Mouse (Mus musculus): ENCODE measurements around the gene Ppfibp1. TPM values are rescaled to one million over a fixed set of nuclear protein-coding genes. Genes with fewer than 3 reads are reported as not detected.

The Ppfibp1 gene
- total RNA-seq, 2 experiments from 2014 or later = 4.2 to 24.4 TPM

GRCm38 (mm10) chr6:147062694-147063093 is 174.4 kb downstream of the Ppfibp1 start:
- ATAC-seq (replicated peaks; ENCODE audit: low FRiP score, poor library complexity, severe bottlenecking) = no peak

GRCm38 (mm10) chr6:147064226-147064943 is 176.1 kb downstream of the Ppfibp1 start:
- ATAC-seq (replicated peaks; ENCODE audit: low FRiP score, poor library complexity, severe bottlenecking) = no peak

GRCm38 (mm10) chr6:147064944-147065261 is 176.6 kb downstream of the Ppfibp1 start:
- ATAC-seq (replicated peaks; ENCODE audit: low FRiP score, poor library complexity, severe bottlenecking) = no peak

GRCm38 (mm10) chr6:147075808-147076387 is 187.6 kb downstream of the Ppfibp1 start:
- no peak for ATAC-seq (replicated peaks; ENCODE audit: low FRiP score, poor library complexity, severe bottlenecking)

- no peak for ATAC-seq (replicated peaks; ENCODE audit: low FRiP score, poor library complexity, severe bottlenecking)
These were observed 188.6 kb downstream of the Ppfibp1 start for GRCm38 (mm10) chr6:147076878-147077277.

GRCm38 (mm10) chr6:147079919-147080318 is 191.6 kb downstream of the Ppfibp1 start:
- no peak for ATAC-seq (replicated peaks; ENCODE audit: low FRiP score, poor library complexity, severe bottlenecking)

Other genes with a start within 250 kb of the Ppfibp1 start
- 59.4 and 67.9 TPM in 2 replicates for gene Med21, start 245.9 kb upstream of the Ppfibp1 start, total RNA-seq (2015; ENCODE audit: low replicate concordance)
- gene Med21, start 245.9 kb upstream of the Ppfibp1 start, total RNA-seq (2017; ENCODE audit: low replicate concordance) = 55.9 and 96.7 TPM in 2 replicates
- 18.6 and 27.8 TPM in 2 replicates for gene Tm7sf3, start 245.7 kb upstream of the Ppfibp1 start, total RNA-seq (2015; ENCODE audit: low replicate concordance)
- gene Tm7sf3, start 245.7 kb upstream of the Ppfibp1 start, total RNA-seq (2017; ENCODE audit: low replicate concordance) = 33.0 TPM in 2 replicates
- gene Stk38l, start 163.5 kb upstream of the Ppfibp1 start, total RNA-seq (2015; ENCODE audit: low replicate concordance) = 0.58 and 1.0 TPM in 2 replicates
- gene Stk38l, start 163.5 kb upstream of the Ppfibp1 start, total RNA-seq (2017; ENCODE audit: low replicate concordance) = 1.4 and 6.8 TPM in 2 replicates
- not detected in 2 replicates for gene Arntl2, start 92.4 kb upstream of the Ppfibp1 start, total RNA-seq (2015; ENCODE audit: low replicate concordance)
- not detected in 2 replicates for gene Arntl2, start 92.4 kb upstream of the Ppfibp1 start, total RNA-seq (2017; ENCODE audit: low replicate concordance)
- gene Smco2, start 38.4 kb upstream of the Ppfibp1 start, total RNA-seq (2015; ENCODE audit: low replicate concordance) = not detected in 2 replicates
- gene Smco2, start 38.4 kb upstream of the Ppfibp1 start, total RNA-seq (2017; ENCODE audit: low replicate concordance) = not detected in 2 replicates
- not detected in 2 replicates for gene 1700034J05Rik, start 65.9 kb downstream of the Ppfibp1 start, total RNA-seq (2015; ENCODE audit: low replicate concordance)
- not detected in 2 replicates for gene 1700034J05Rik, start 65.9 kb downstream of the Ppfibp1 start, total RNA-seq (2017; ENCODE audit: low replicate concordance)
- gene Rep15, start 144.1 kb downstream of the Ppfibp1 start, total RNA-seq (2015; ENCODE audit: low replicate concordance) = 0.63 TPM in 1 of 2 replicates, not detected in the other
- gene Rep15, start 144.1 kb downstream of the Ppfibp1 start, total RNA-seq (2017; ENCODE audit: low replicate concordance) = 0.28 TPM in 1 of 2 replicates, not detected in the other
- 31.3 and 36.3 TPM in 2 replicates for gene Mrps35, start 154.3 kb downstream of the Ppfibp1 start, total RNA-seq (2015; ENCODE audit: low replicate concordance)
- 13.2 and 23.9 TPM in 2 replicates for gene Mrps35, start 154.3 kb downstream of the Ppfibp1 start, total RNA-seq (2017; ENCODE audit: low replicate concordance)
- gene Mansc4, start 198.5 kb downstream of the Ppfibp1 start, total RNA-seq (2015; ENCODE audit: low replicate concordance) = not detected in 2 replicates
- not detected in 2 replicates for gene Mansc4, start 198.5 kb downstream of the Ppfibp1 start, total RNA-seq (2017; ENCODE audit: low replicate concordance)
- gene Klhl42, start 202.9 kb downstream of the Ppfibp1 start, total RNA-seq (2015; ENCODE audit: low replicate concordance) = 1.5 and 2.9 TPM in 2 replicates
- 0.98 and 1.2 TPM in 2 replicates for gene Klhl42, start 202.9 kb downstream of the Ppfibp1 start, total RNA-seq (2017; ENCODE audit: low replicate concordance)